Mouse (Mus musculus): Measurements from ENCODE around the gene Fbxl18. TPM values are rescaled to one million over a fixed set of nuclear protein-coding genes. Genes with fewer than 3 reads are reported as not detected.
A peak's percentile ranks its signal among the peaks of the same experiment; 100 is the strongest.

The Fbxl18 gene
- polyA plus RNA-seq, 1 experiment from 2014 or later, result 11.5 TPM

DNA sequence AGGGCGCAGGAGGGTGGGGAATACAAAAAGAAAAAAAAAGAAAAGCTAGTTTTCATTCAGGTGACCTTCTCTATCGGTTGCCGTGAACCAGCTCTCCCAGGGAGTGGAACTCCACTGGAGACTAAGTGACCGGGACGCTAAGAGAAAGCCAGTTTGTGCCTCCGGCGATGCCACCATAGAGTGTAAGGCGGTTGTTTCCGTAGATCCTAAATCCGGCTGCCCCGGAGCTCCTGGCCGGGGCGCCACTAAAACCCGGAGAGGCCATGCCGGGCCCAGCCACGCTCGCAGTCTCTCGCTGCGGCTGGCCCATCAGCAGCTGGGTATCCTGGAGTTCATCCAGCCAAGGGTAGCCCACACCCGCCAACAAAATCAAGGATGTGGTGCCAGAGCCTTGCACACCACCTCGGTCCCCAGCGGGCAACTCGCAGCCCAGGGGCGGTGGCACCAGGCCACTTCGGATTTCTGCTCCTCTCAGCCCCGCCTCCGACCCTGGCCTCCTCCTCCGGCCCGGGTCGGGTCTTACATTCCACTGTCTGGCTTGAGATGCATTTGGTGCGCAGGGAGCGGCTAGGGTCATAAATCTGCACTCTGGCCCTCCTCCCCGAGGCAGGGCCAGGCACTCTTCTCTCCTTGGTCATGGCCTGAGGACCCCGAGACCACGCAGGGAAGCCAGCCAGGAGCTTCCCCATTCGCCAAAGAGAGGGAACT, 73.8 kb downstream of the Fbxl18 start:
- H3K4me1 ChIP-seq (replicated peaks), result peaks cover 30% of the 10 kb centered on the region
- ATAC-seq (ENCODE audit: insufficient number of reproducible peaks, low FRiP score), result peak; percentile 33
- H3K4me2 ChIP-seq, result peak overlapping the region; percentile 79
- WGBS, result under 1% methylated on average over 36 of the region's 36 CpGs
- peak overlapping the region; percentile 100 for H3K9ac ChIP-seq
- no peaks in the 10 kb centered on the region for H3K36me3 ChIP-seq
- H3K27me3 ChIP-seq (replicated peaks), result no peaks in the 10 kb centered on the region
- no peaks in the 10 kb centered on the region for H3K9me3 ChIP-seq (replicated peaks)
- H3K4me3 ChIP-seq, result peak overlapping the region; percentile 87
- H3K27ac ChIP-seq (ENCODE audit: poor library complexity, severe bottlenecking), result peak overlapping the region; percentile 100

DNA sequence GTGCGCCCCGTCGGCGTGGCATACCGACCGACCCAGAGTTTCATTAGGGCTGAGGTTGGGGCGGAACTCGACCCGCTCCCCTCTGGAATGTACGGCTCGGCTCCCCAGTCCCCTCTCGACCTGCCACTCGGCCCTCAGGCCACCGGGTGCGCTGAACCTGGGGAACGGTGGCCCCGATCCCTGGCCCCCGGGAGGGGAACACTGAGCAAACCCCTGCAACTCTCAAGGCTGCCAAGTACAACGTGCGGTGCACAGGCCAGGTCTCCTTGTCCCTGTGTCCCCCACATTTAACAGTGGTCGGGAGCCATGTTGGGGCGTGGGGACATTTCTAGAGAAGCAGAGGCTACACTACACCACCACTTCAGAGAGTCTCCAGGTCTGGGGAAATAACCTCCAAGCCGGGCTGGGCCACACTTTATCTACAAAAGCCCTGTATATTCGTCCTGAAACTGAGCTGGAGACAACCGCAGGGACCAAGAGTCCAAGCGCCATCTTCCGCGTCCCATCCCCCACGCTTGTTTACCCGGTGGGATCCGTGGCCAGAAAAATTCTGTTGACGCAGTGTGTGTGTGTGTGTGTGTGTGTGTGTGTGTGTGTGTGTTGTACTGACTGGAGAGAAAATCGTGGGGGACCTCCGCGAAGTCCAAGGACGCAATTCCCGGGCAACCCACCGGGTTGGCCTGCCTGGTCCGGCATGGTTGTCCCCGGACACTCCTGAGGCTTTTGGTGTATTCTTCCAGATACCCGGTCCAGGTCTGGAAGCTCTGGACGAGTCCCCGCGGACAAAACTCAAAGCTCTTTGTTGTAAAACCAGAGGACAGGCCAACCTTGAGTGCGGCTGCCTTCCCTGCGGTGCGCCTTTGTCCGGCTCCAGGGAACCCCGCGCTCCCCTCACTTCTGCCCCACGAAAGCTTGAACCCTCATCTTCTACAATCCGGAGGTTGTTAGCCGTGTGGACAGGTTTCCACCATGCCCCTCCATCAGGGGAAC, 74.7 kb downstream of the Fbxl18 start:
- Histone ChIP-seq H3K4me1 (replicated peaks) (peaks cover 24% of the 10 kb centered on the region), H3K4me2 (peak overlapping the region; percentile 79), H3K9ac (peak overlapping the region; percentile 100), H3K9me3 (replicated peaks) (no peaks in the 10 kb centered on the region), H3K27ac (ENCODE audit: poor library complexity, severe bottlenecking) (peak overlapping the region; percentile 100), H3K27me3 (replicated peaks) (no peaks in the 10 kb centered on the region), H3K4me3 (peak overlapping the region; percentile 87), H3K36me3 (no peaks in the 10 kb centered on the region)
- no peak for ATAC-seq (ENCODE audit: insufficient number of reproducible peaks, low FRiP score)
- WGBS, result under 1% methylated on average over 53 of the region's 53 CpGs

GRCm38 (mm10) chr5:142819385-142820275, 75.6 kb downstream of the Fbxl18 start:
- Histone ChIP-seq H3K4me3 (peak overlapping the region; percentile 87), H3K36me3 (no peaks in the 10 kb centered on the region), H3K9me3 (replicated peaks) (no peaks in the 10 kb centered on the region), H3K9ac (peak overlapping the region; percentile 100), H3K27ac (ENCODE audit: poor library complexity, severe bottlenecking) (peak overlapping the region; percentile 100), H3K4me1 (replicated peaks) (peaks cover 16% of the 10 kb centered on the region), H3K27me3 (replicated peaks) (no peaks in the 10 kb centered on the region), H3K4me2 (peak overlapping the region; percentile 79)
- ATAC-seq (ENCODE audit: insufficient number of reproducible peaks, low FRiP score), result no peak
- under 1% methylated on average over 36 of the region's 36 CpGs for WGBS

DNA sequence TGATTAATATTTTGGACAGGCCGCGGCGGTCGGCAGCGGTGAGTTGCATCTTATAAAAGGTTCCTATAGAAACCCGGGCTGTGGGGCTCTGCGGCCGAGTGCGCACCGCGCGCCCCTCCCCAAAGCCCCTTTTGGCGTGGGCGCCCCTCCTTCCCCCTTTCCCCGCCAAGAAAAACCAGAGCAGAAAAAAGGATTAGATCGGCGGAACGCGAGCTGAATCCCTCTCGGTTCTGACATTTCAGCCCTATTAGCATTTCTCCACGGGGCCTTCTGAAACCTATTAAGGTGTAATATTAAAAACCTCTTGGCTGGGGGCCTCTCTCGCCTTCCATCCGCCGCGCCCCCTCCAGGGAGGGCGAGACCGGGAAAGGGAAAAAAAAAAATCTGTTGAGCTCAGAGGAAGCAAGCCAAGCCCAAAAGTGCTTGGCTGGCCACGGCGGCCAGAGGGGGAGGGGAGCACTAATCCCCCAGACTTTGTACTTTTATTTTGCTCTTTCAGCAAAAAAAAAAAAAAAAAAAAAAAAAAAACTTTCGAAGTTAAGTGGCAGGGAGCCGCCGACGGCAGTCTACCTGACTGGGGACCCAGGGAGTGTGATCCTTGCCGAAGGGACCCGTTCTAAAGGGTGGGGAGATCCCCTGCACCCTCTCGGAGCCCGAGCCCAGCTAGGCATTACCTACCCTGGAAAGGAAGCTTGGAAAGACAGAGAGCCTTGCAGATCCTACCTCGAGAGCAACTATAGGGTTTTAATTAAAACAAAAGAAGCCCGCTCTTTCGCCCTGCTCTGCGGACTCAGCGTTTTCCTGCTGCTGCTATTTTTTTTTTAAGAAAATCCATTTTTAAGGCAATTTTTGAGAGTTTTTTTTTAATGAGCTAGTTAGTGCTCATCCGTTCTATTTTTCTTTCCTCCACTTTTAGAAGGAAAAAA, 76.5 kb downstream of the Fbxl18 start:
- no peak for ATAC-seq (ENCODE audit: insufficient number of reproducible peaks, low FRiP score)

DNA sequence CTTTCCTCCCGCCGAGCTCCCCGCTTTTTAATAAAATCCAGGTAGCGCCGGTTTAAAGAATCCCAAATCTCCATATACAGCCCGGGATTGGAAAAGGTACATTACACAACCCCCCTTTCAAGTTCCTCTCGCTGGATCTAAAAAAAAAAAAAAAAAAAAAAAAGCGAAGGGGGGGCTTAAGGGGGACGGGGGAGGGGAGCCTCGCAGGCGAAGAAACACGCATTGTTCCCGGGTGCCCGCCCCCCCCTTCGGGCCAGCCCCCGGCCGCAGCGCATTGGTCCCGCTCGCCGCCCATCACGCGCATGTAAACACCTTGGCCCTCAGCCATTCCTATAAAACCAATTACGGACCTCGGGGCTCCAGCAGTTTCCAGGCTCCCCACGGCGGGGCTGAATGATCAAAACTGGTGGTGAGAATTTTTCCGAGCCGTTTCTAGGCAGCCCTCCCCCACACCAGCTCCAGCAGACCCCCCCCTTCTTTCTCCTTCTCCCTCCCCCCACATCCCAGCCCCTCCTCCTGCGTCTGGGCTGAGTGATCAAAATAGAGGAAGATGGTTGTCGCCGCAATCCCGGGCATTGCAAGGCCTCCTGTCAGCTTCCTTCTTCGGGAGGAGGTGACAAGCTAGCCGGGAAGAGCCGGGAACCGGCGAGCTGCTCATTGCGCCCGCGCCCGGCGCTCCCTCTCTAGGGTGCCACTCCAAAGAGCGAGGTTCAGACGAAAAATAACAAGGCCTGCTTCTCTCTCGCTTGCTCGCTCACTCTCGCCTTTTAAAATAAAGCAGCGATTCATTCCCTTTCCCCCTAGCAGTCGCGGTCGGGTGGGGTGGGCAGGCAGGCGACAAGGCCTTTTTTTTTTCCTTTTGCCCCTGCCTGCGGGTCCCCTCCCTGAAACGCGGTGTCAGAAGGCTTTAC, 77.4 kb downstream of the Fbxl18 start, which contains the start of gene Tnrc18:
Gene Tnrc18 (minus strand): TSS at position 139 of the 911 bp plus-strand sequence.
- peak within 1 kb of the TSS; percentile 89 for H3K4me2 ChIP-seq
- WGBS, result under 1% methylated on average over 55 of the region's 56 CpGs
- peak within 1 kb of the TSS; percentile 100 for H3K9ac ChIP-seq
- H3K4me3 ChIP-seq, result peak within 1 kb of the TSS; percentile 87
- H3K27ac ChIP-seq (ENCODE audit: poor library complexity, severe bottlenecking), result peak within 1 kb of the TSS; percentile 100
- H3K4me1 ChIP-seq (replicated peaks), result peaks cover 9% of the 10 kb centered on the region
- no peaks in the 10 kb centered on the region for H3K36me3 ChIP-seq
- no peaks in the 10 kb centered on the region for H3K27me3 ChIP-seq (replicated peaks)
- H3K9me3 ChIP-seq (replicated peaks), result no peaks in the 10 kb centered on the region
- peak; percentile 76 for ATAC-seq (ENCODE audit: insufficient number of reproducible peaks, low FRiP score)

More for the DNA sequence above, 76.5 kb downstream of the Fbxl18 start:
- WGBS, result under 1% methylated on average over 43 of the region's 43 CpGs
- Histone ChIP-seq H3K27ac (ENCODE audit: poor library complexity, severe bottlenecking) (peak overlapping the region; percentile 100), H3K27me3 (replicated peaks) (no peaks in the 10 kb centered on the region), H3K9ac (peak overlapping the region; percentile 100), H3K36me3 (no peaks in the 10 kb centered on the region), H3K4me3 (peak overlapping the region; percentile 87), H3K9me3 (replicated peaks) (no peaks in the 10 kb centered on the region), H3K4me1 (replicated peaks) (peaks cover 7% of the 10 kb centered on the region), H3K4me2 (peak overlapping the region; percentile 79)

Other genes starting within 250 kb of the Fbxl18 start
- gene Slc29a4, start 202.9 kb downstream of the Fbxl18 start, polyA plus RNA-seq (2016; fragmentation: Nextera tagmentation; extraction: Ambion mirVana), result 2.0 and 2.1 TPM in 2 replicates
- gene Tnrc18, start 77.8 kb downstream of the Fbxl18 start, polyA plus RNA-seq (2016; fragmentation: Nextera tagmentation; extraction: Ambion mirVana), result 31.7 and 34.7 TPM in 2 replicates
- 6,292 and 6,382 TPM in 2 replicates for gene Actb, start 11.3 kb upstream of the Fbxl18 start, polyA plus RNA-seq (2016; fragmentation: Nextera tagmentation; extraction: Ambion mirVana)
- gene Fscn1, start 64.9 kb upstream of the Fbxl18 start, polyA plus RNA-seq (2016; fragmentation: Nextera tagmentation; extraction: Ambion mirVana), result 201 and 205 TPM in 2 replicates
- gene Rnf216, start 217.6 kb upstream of the Fbxl18 start, polyA plus RNA-seq (2016; fragmentation: Nextera tagmentation; extraction: Ambion mirVana), result 38.7 and 40.4 TPM in 2 replicates